Mouse (Mus musculus) duodenum, adult 2 months (tissue): ENCODE data around the gene 1700017B05Rik. TPM values are rescaled to one million over a fixed set of nuclear protein-coding genes. Genes with fewer than 3 reads are reported as not detected.

ENCODE experiments used
- polyA plus RNA-seq: library from polyadenylated mRNA; depleted of rRNA; stranded (reverse); fragments of >200 nt; gene quantifications from 2 replicates; pipeline ENCODE4 v1.2.3, GENCODE M21; 2012; ENCODE audit warnings: low replicate concordance; rRNA removed

1700017B05Rik gene
- polyA plus RNA-seq: 15.3 and 24.4 TPM in 2 replicates

DNA sequence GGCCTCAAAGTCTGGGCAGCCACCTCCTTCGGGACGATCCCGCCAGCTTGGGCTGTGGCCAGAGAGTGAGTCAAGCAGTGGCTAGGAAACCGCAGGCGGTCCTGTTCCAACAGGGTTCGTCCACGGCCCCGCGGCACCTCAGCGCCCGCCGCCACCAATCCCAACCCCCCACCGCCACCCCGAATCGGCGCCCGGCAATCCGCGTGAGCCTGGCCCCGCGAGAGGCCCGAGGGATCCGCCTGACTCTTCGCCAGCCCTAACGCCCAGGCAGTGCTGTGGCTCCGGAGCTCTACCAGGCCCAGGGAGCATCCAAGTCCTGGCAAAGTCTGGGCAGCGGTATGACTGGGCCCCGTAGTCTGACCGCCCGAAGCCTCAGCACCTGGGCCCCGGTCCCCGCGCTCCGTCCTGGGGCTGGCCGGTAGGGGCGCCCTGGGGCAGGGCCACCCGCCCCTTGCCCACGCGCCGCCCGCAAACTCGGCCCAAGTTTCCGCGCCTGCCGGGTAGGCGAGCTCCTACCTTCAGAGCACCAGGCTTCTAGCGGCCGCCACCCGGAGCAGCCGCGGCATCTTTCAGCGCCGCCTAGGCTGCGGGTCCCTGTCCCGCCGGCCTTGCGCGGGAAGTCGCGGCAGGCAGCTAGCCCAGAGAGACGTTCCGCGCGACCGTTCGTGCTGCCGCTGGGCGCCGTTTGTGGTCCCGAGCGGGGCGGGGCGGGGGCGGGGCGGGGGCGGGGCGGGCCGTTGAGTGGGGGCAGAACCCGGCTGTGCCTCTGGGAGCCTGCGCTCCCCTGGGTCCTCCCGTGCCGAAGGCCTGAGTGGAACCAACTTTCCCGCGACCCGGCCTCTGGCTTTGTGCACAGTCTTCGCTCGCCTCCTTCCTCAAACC, at the start of gene 1700017B05Rik:
Gene 1700017B05Rik, minus strand, starts transcription at position 700 of the 882 bp plus-strand sequence.

DNA sequence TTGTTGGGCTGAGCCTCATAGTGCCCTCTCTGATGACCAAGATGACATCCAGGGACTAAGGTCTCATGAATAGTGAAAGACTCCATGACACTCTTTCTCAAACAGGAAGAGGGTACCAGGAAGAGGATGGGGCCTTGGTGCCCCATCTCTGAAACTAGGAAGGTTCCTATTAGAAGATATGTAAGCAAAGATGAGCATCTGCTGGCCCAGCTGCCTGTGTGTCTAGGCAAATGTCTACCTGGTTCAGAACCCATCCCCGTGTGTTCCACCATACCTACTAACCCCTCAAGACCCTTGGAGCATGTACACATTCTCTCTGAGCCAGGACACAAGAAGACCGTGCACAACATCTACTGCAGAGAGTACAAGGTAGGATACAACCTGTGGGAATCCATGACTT, 26.2 kb downstream of the 1700017B05Rik start, which contains the start of gene Trcg1:
Gene Trcg1, plus strand, starts transcription at position 301 of the 400 bp plus-strand sequence.

Other genes with a start within 250 kb of the 1700017B05Rik start
- gene Sin3a, start 190.6 kb downstream of the 1700017B05Rik start, polyA plus RNA-seq: 31.7 and 34.0 TPM in 2 replicates
- 144 and 164 TPM in 2 replicates for gene Man2c1, start 131.9 kb downstream of the 1700017B05Rik start, polyA plus RNA-seq
- 8.3 and 12.8 TPM in 2 replicates for gene Neil1, start 114.3 kb downstream of the 1700017B05Rik start, polyA plus RNA-seq
- 160 and 215 TPM in 2 replicates for gene Commd4, start 104.3 kb downstream of the 1700017B05Rik start, polyA plus RNA-seq
- not detected in 2 replicates for gene Trcg1, start 26.1 kb downstream of the 1700017B05Rik start, polyA plus RNA-seq
- 17.8 and 25.2 TPM in 2 replicates for gene Ppcdc, start 177.5 kb upstream of the 1700017B05Rik start, polyA plus RNA-seq
- 134 and 141 TPM in 2 replicates for gene Scamp5, start 205.4 kb upstream of the 1700017B05Rik start, polyA plus RNA-seq
- gene Rpp25, start 241.4 kb upstream of the 1700017B05Rik start, polyA plus RNA-seq: 3.0 and 7.2 TPM in 2 replicates